In the genomic region with DNA sequence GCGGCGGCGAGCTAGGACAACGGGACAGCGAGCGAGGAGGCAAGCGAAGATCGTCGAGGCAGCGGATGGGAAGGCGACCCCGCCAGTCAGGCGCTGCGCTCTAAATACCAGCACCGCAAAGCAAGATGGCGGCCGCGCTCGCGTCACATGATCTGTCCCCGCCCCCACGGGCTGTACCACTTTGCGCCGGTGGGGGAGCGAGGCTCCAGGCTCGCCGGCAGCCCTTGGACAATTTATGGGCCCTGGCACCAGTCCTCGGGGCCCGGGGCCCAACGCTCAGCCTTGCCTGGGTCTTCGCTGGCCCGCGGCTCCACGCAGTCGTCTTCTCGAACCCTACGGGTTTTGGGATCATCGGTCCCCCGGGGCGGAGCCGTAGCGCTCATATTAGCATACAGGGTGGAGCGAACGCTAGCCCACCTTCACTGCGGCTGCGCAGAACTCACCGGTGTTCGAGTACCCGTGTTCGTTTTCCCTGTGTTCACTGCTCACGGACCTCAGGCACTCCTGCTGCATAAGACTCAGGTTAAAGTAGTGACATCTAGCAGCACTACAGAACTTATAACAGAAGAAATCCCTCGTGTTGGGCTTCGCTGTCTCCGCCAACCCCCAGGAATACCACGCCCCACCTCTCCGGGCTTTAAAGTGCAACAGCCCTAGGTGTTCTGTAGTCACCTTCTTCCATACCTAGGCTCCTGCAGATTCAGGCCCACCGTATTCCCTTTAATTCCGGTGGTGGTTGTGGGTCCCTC, we compare ENCODE assay signal across 8 mouse cellular contexts. TPM values are rescaled to one million over a fixed set of nuclear protein-coding genes. Genes with fewer than 3 reads are reported as not detected.
DNase-seq lines count a peak whose midpoint lies in the region; ATAC-seq lines count a peak whose summit lies in the region.

TSS of gene Atp6v0c (minus strand) at position 386 of the 749 bp plus-strand sequence.

- peak; percentile 97 for DNase-seq in NIH3T3 (ENCODE audit: low read depth)
- DNase-seq in cerebellum, postnatal 10 days = peak; percentile 98
- DNase-seq in frontal cortex, postnatal 14 days (ENCODE audit: low spot score in 2 of 2) = peak; percentile 93 to 94
- peak; percentile 92 to 99 for DNase-seq in layer of hippocampus, postnatal 25 days (ENCODE audit: extremely low spot score in 1 of 2, low spot score in 1 of 2)
- DNase-seq in lung, postnatal 25 days (ENCODE audit: low spot score) = peak; percentile 95
- DNase-seq in retina, embryonic 14.5 days (ENCODE audit: low spot score) = peak; percentile 96
- DNase-seq in thymus, postnatal 4 days = peak; percentile 97

- peaks cover 44% of the 10 kb centered on the region for H3K4me1 ChIP-seq in hindbrain, embryonic 13.5 days (replicated peaks)

- H3K4me2 ChIP-seq in hindbrain, embryonic 13.5 days = peak within 1 kb of the TSS; percentile 80

- peak within 1 kb of the TSS; percentile 98 for H3K4me3 ChIP-seq in hindbrain, embryonic 13.5 days

- 0 out of 2 replicates have a peak, but pooled peaks cover 7% of the 10 kb centered on the region for H3K27me3 ChIP-seq in hindbrain, embryonic 13.5 days

- H3K27ac ChIP-seq in hindbrain, embryonic 13.5 days = peak within 1 kb of the TSS; percentile 97

- no peaks in the 10 kb centered on the region for H3K9me3 ChIP-seq in hindbrain, embryonic 13.5 days

- WGBS in hindbrain, embryonic 13.5 days = 1% methylated on average over 58 of the region's 58 CpGs

- ATAC-seq in hindbrain, embryonic 13.5 days (ENCODE audit: low FRiP score) = peak; percentile 87

- H3K9ac ChIP-seq in hindbrain, embryonic 13.5 days = peak within 1 kb of the TSS; percentile 92

- H3K36me3 ChIP-seq in hindbrain, embryonic 13.5 days = peaks cover 25% of the 10 kb centered on the region

RNA-seq across cellular contexts. Expression of gene Atp6v0c, which starts in this region (rescaled TPM):
- polyA plus RNA-seq in hindbrain, embryonic 13.5 days (2015; fragmentation: Nextera tagmentation; extraction: Ambion mirVana) = 1,028 and 1,039 TPM in 2 replicates
- 1,000 to 10,000 TPM; 1,231 to 1,342 TPM for total RNA-seq in layer of hippocampus, postnatal 25 days (2021)

Comparison
In these comparisons a context has a peak if more than half of its experiments do, and no peak if none do; other contexts are left out.
1. Peak in every context shown above with its lines: DNase-seq, ATAC-seq, H3K4me3 ChIP-seq and H3K27ac ChIP-seq.